Mouse (Mus musculus) liver, adult 2 months (tissue): ENCODE measurements around the gene Adam15. TPM values are rescaled to one million over a fixed set of nuclear protein-coding genes. Genes with fewer than 3 reads are reported as not detected.

Experiments
- DNase-seq: peaks from one replicate; pipeline ENCODE4 v3.0.0-alpha.2; 2011; ENCODE audit warnings: low read depth, low spot score; ENCODE audit errors: extremely low read depth
- H3K27ac ChIP-seq: fragments of 200-500 bp; replicated peaks from 2 replicates; pipeline ENCODE4 v1.5.1; 2012; ENCODE audit warnings: low read depth, mild to moderate bottlenecking, control low read depth, inconsistent platforms, low read length; ENCODE audit not compliant: insufficient read depth
- H3K27me3 ChIP-seq: fragments of 200-500 bp; 2 replicates; pipeline ENCODE4 v1.6.1; 2012; ENCODE audit warnings: mild to moderate bottlenecking, moderate library complexity, low read length, inconsistent platforms; ENCODE audit not compliant: control insufficient read depth, insufficient read depth
- H3K36me3 ChIP-seq: fragments of 200-500 bp; 2 replicates; pipeline ENCODE4 v1.6.1; 2012; ENCODE audit warnings: low read length, inconsistent platforms; ENCODE audit not compliant: control insufficient read depth, insufficient read depth
- H3K4me1 ChIP-seq: fragments of 200-500 bp; 2 replicates; pipeline ENCODE4 v1.6.1; 2011; ENCODE audit warnings: low read length; ENCODE audit not compliant: control insufficient read depth, insufficient read depth
- H3K4me3 ChIP-seq: fragments of 200-500 bp; 2 replicates; pipeline ENCODE4 v1.5.1; 2011; ENCODE audit warnings: low read depth, mild to moderate bottlenecking, control low read depth, low read length, moderate library complexity; ENCODE audit not compliant: insufficient read depth
- H3K79me2 ChIP-seq: fragments of 200-500 bp; 2 replicates; pipeline ENCODE4 v1.6.1; 2012; ENCODE audit warnings: inconsistent platforms, mild to moderate bottlenecking, low read length, moderate library complexity; ENCODE audit not compliant: control insufficient read depth, insufficient read depth
- H3K9ac ChIP-seq: fragments of 200-500 bp; 2 replicates; pipeline ENCODE4 v1.6.1; 2012; ENCODE audit warnings: low read depth, mild to moderate bottlenecking, control low read depth, inconsistent platforms, low read length
- CTCF ChIP-seq: fragments of 200-500 bp; IDR thresholded peaks from 2 replicates; pipeline ENCODE4 v1.5.1; 2011; ENCODE audit warnings: low read depth, low read length, control low read depth
- POLR2A ChIP-seq: fragments of 200-500 bp; IDR thresholded peaks from 2 replicates; pipeline ENCODE4 v1.6.1; 2011; ENCODE audit warnings: low read length, control low read depth; ENCODE audit not compliant: insufficient read depth; ENCODE audit errors: extremely low read depth
- WGBS: fragments of 180-500 bp; shearing (Covaris S2); methylation state at CpG from one replicate; pipeline ENCODE4 v1.1.7; 2018; 5-methylcytosine and 5-hydroxymethylcytosine counted together
- polyA plus RNA-seq: library from polyadenylated mRNA; depleted of rRNA; stranded (reverse); fragments of >200 nt; gene quantifications from 2 replicates; pipeline ENCODE4 v1.2.3, GENCODE M21; 2012
- total RNA-seq: library from RNA; depleted of rRNA; stranded (reverse); fragments of >200 nt; gene quantifications from 2 replicates; pipeline ENCODE4 v1.2.3, GENCODE M21; 2014

Adam15 gene
- total and polyA plus RNA-seq, 2 experiments, result 1.4 to 4.7 TPM

- TF ChIP-seq CTCF, result no peak
- no peak for TF ChIP-seq POLR2A
- Histone ChIP-seq H3K36me3 (no peaks in the 10 kb centered on the region), H3K79me2 (no peaks in the 10 kb centered on the region), H3K4me1 (peaks cover 16% of the 10 kb centered on the region; the same call in 1 of the 2 replicates), H3K9ac (no peak overlapping the region), H3K4me3 (no peak overlapping the region), H3K27ac (no peak overlapping the region), H3K27me3 (peaks cover 37% of the 10 kb centered on the region)
- 77% methylated on average over 6 of the region's 6 CpGs for WGBS
- DNase-seq, result no peak
These were observed 32.5 kb downstream of the Adam15 start for GRCm38 (mm10) chr3:89317246-89317645.

GRCm38 (mm10) chr3:89316833-89317232 is 33.0 kb downstream of the Adam15 start:
- DNase-seq, result peak; percentile 52
- no peak overlapping the region for H3K27ac ChIP-seq
- WGBS, result 8% methylated on average over 4 of the region's 4 CpGs
- H3K4me3 ChIP-seq, result no peak overlapping the region
- H3K36me3 ChIP-seq, result no peaks in the 10 kb centered on the region
- TF ChIP-seq POLR2A (no peak), CTCF (peak; percentile 90)
- peaks cover 12% of the 10 kb centered on the region; the same call in 1 of the 2 replicates for H3K4me1 ChIP-seq
- H3K79me2 ChIP-seq, result no peaks in the 10 kb centered on the region
- no peak overlapping the region for H3K9ac ChIP-seq
- peaks cover 33% of the 10 kb centered on the region for H3K27me3 ChIP-seq

GRCm38 (mm10) chr3:89315930-89316831 is 33.6 kb downstream of the Adam15 start:
- H3K36me3 ChIP-seq, result no peaks in the 10 kb centered on the region
- no peaks in the 10 kb centered on the region for H3K79me2 ChIP-seq
- H3K27ac ChIP-seq, result no peak overlapping the region
- no peak for TF ChIP-seq POLR2A
- peak; percentile 10; the same call in 1 of the 2 replicates for TF ChIP-seq CTCF
- H3K4me3 ChIP-seq, result no peak overlapping the region
- H3K27me3 ChIP-seq, result peaks cover 26% of the 10 kb centered on the region
- no peak overlapping the region for H3K9ac ChIP-seq
- WGBS, result 13% methylated on average over 40 of the region's 40 CpGs
- no peak for DNase-seq
- peaks cover 7% of the 10 kb centered on the region; the same call in 1 of the 2 replicates for H3K4me1 ChIP-seq

GRCm38 (mm10) chr3:89315195-89315929 is 34.4 kb downstream of the Adam15 start:
- 11% methylated on average over 26 of the region's 26 CpGs for WGBS
- peaks cover 18% of the 10 kb centered on the region for H3K27me3 ChIP-seq
- H3K9ac ChIP-seq, result no peak overlapping the region
- H3K4me3 ChIP-seq, result no peak overlapping the region
- no peak for DNase-seq
- no peaks in the 10 kb centered on the region for H3K36me3 ChIP-seq
- TF ChIP-seq CTCF (peak; percentile 91), POLR2A (no peak)
- no peak overlapping the region for H3K27ac ChIP-seq
- peaks cover 5% of the 10 kb centered on the region; the same call in 1 of the 2 replicates for H3K4me1 ChIP-seq
- no peaks in the 10 kb centered on the region for H3K79me2 ChIP-seq

- WGBS, result 67% methylated on average over 2 of the region's 2 CpGs
- peaks cover 15% of the 10 kb centered on the region for H3K27me3 ChIP-seq
- TF ChIP-seq POLR2A, result no peak
These were observed 35.0 kb downstream of the Adam15 start for GRCm38 (mm10) chr3:89314791-89315190.

GRCm38 (mm10) chr3:89314340-89314739 is 35.5 kb downstream of the Adam15 start:
- WGBS, result 86% methylated on average over 5 of the region's 5 CpGs
- Histone ChIP-seq H3K79me2 (no peaks in the 10 kb centered on the region), H3K9ac (no peak overlapping the region), H3K4me1 (peaks cover 4% of the 10 kb centered on the region; the same call in 1 of the 2 replicates), H3K27ac (no peak overlapping the region), H3K27me3 (peaks cover 10% of the 10 kb centered on the region), H3K36me3 (no peaks in the 10 kb centered on the region), H3K4me3 (no peak overlapping the region)
- no peak for TF ChIP-seq POLR2A
- no peak for TF ChIP-seq CTCF
- no peak for DNase-seq

More at GRCm38 (mm10) chr3:89314791-89315190, 35.0 kb downstream of the Adam15 start:
- DNase-seq, result no peak
- Histone ChIP-seq H3K4me1 (peaks cover 5% of the 10 kb centered on the region; the same call in 1 of the 2 replicates), H3K36me3 (no peaks in the 10 kb centered on the region), H3K27ac (no peak overlapping the region), H3K9ac (no peak overlapping the region), H3K4me3 (no peak overlapping the region), H3K79me2 (no peaks in the 10 kb centered on the region)
